Mouse (Mus musculus): ENCODE measurements at regions not wholly inside any gene's neighbourhood (a gene's known extent, or its start where the extent isn't known, plus 50 kb on each side); places are given as distances from the start of the nearest gene placed in this dataset.
A peak's percentile ranks its signal among the peaks of the same experiment; 100 is the strongest.

DNA sequence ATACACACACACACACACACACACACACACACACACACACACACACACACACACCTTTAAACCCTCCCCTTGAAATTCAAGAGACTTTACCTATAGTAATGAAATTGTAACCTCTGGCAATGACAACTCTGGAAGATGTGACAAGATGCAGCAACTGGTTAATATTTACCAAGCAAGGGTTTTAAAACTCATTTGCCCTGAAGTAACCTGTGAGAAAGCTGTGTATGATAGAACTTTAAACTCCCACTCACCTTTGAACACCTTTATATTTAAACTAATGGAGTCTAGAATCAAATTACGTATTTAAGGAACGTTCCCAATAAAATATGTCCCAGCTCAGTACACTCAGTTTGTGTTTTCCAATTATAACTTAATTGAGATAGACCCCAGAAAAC lies 364.6 kb downstream of the Cog6 start:
- Histone ChIP-seq H3K9me3 (0 out of 2 replicates have a peak, but pooled peaks cover 6% of the 10 kb centered on the region), H3K36me3 (replicated peaks) (no peaks in the 10 kb centered on the region), H3K4me1 (peaks cover 2% of the 10 kb centered on the region), H3K27ac (no peak overlapping the region), H3K27me3 (ENCODE audit: poor library complexity, severe bottlenecking) (no peaks in the 10 kb centered on the region), H3K4me3 (no peak overlapping the region)
- WGBS, result 94% methylated on average over 2 of the region's 2 CpGs
- DNase-seq (ENCODE audit: extremely low spot score, low spot score), result no peak

DNA sequence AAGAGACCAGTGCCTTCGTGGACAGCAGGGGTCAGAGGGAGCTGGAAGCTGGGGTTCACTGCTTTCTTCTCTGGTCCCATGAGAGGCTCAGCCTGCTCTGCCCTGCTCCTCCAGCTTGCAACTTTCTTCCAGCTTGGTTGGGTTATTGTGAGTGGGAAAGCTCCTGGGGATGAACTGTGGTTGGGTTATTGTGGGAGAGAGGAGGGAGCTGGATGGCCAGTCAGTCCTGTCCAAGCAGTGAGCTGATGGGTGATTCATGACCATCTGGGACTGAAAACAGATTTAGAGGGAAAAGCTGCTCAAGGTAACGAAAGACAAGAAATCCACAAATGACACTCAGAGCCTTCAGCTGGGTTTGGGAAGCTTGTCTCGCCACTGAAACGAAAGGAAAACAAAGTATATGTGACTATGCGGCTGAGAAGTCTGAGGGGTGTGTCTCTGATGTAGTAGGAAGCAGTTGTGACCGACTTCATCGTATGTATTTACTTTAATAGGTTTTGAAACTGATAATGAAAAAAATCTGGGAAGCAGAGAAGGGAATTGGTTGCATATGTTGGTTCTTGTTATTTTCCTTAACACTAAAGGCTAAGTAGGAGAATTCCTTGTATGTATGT lies 365.1 kb downstream of the Cog6 start:
- DNase-seq (ENCODE audit: extremely low spot score, low spot score), result no peak
- no peaks in the 10 kb centered on the region for H3K27me3 ChIP-seq (ENCODE audit: poor library complexity, severe bottlenecking)
- H3K4me3 ChIP-seq, result no peak overlapping the region
- H3K4me1 ChIP-seq, result peaks cover 7% of the 10 kb centered on the region
- WGBS, result 71% methylated on average over 7 of the region's 7 CpGs
- H3K9me3 ChIP-seq, result 0 out of 2 replicates have a peak, but pooled peaks cover 6% of the 10 kb centered on the region
- H3K36me3 ChIP-seq (replicated peaks), result no peaks in the 10 kb centered on the region
- no peak overlapping the region for H3K27ac ChIP-seq

DNA sequence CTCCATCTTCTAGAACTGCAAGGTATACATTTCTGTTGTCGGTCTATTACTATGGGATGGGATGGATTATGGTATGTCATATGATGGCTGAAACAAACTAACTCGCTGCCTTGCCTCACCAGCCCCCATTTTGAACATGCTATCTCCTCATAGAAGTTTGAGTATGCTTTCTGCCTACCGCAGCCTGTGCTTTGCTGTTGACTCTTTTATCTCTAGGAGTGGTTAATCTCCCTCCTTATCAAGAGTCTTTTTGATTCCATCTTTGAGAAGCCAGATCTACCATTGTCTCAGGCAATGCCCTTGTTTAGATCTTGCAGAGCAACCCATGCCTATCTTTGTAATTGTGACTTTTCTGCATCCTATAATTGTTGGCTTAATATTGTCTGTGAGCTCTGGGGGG lies 367.0 kb downstream of the Cog6 start:
- H3K36me3 ChIP-seq (replicated peaks), result no peaks in the 10 kb centered on the region
- H3K27me3 ChIP-seq (ENCODE audit: poor library complexity, severe bottlenecking), result no peaks in the 10 kb centered on the region
- H3K4me3 ChIP-seq, result no peak overlapping the region
- H3K27ac ChIP-seq, result no peak overlapping the region
- H3K4me1 ChIP-seq, result peaks cover 11% of the 10 kb centered on the region
- DNase-seq (ENCODE audit: extremely low spot score, low spot score), result no peak
- no peaks in the 10 kb centered on the region for H3K9me3 ChIP-seq
- WGBS, result 84% methylated on average over 3 of the region's 3 CpGs

DNA sequence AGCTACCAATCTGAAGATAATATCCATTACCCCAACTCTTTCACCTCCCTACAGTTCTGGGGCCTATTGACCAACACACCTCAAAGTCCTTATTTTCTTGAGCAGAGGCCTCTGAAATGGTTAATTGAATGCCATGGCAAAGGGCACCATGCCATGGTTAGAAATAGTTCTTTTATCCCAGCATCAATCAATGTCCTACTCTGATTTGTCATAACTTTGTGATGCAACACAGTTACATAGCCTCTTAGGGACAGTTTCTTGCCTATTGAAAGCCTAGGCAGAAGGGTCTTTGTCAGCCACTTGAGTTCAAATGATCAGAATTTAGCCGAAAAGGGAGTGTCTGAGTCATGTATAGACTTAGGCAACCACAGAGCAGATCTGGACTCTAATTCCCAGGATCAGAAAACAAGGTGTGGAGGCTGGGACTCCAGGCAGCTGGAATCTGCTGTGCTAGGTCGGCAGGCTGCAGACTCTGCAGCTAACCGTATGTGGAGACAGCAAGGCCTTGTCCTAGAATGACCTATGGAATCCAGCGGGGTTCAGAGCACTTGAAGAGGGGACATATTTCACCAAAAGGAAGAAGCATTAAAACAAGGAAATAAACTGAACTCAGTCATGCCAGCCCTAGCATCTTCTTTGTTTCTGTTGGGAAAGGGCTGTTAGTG lies 368.1 kb downstream of the Cog6 start:
- H3K4me3 ChIP-seq, result no peak overlapping the region
- H3K9me3 ChIP-seq, result no peaks in the 10 kb centered on the region
- H3K27me3 ChIP-seq (ENCODE audit: poor library complexity, severe bottlenecking), result no peaks in the 10 kb centered on the region
- H3K36me3 ChIP-seq (replicated peaks), result no peaks in the 10 kb centered on the region
- H3K4me1 ChIP-seq, result peaks cover 22% of the 10 kb centered on the region
- no peak overlapping the region for H3K27ac ChIP-seq
- WGBS, result 89% methylated on average over 4 of the region's 4 CpGs
- no peak for DNase-seq (ENCODE audit: extremely low spot score, low spot score)

DNA sequence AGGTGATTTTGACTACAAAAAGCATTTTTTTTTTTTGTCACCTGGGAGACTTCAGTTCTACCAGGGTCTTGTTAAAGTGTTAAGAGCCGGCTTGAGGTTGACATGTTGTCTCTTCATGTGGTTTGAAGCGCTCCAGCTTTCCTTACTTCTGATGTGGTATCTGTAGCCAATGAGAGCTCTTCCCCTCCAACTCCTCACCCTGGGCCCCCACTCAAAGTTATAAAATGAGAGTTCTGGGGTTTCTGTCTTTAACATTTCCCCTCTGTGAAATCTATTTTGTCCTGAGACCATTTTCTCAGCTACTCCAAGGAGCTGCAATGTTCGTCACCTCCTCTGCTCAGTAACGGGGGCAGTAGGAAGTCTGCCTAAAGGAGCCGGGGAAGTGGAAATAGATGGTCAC lies 369.1 kb downstream of the Cog6 start:
- Histone ChIP-seq H3K27ac (no peak overlapping the region), H3K36me3 (replicated peaks) (no peaks in the 10 kb centered on the region), H3K9me3 (no peaks in the 10 kb centered on the region), H3K27me3 (ENCODE audit: poor library complexity, severe bottlenecking) (no peaks in the 10 kb centered on the region), H3K4me3 (no peak overlapping the region), H3K4me1 (peaks cover 33% of the 10 kb centered on the region)
- no peak for DNase-seq (ENCODE audit: extremely low spot score, low spot score)
- 95% methylated on average over 5 of the region's 5 CpGs for WGBS

DNA sequence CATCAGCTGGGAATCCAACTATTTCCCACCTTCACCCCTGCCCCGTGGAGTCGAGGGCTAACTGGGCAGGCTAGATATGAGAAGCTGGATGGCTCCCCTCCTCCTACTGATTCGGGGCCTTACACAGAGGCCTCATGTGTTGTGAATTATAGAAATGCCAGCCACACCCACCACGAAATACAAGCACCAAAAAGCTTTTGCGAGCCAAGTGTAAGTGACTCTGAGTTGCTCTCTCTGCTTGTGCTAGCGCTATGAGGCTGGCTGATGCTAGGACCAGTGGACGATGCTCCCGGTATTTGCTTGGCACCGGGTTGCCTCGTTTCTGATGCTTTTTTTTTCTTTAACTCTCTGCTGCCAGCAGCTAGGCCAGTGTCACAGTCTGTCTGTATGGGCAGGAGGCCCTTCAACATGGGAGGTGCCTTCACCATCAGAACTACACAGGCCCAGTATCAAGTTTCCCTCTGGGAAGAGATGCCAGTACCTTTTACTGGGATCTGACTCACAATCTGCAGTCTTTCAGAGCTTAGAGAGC lies 369.8 kb downstream of the Cog6 start:
- no peak overlapping the region for H3K4me3 ChIP-seq
- no peak overlapping the region for H3K27ac ChIP-seq
- H3K36me3 ChIP-seq (replicated peaks), result no peaks in the 10 kb centered on the region
- H3K9me3 ChIP-seq, result no peaks in the 10 kb centered on the region
- WGBS, result 78% methylated on average over 10 of the region's 10 CpGs
- DNase-seq (ENCODE audit: extremely low spot score, low spot score), result no peak
- peaks cover 33% of the 10 kb centered on the region for H3K4me1 ChIP-seq
- peaks cover under 1% of the 10 kb centered on the region; the same call in 1 of the 2 replicates for H3K27me3 ChIP-seq (ENCODE audit: poor library complexity, severe bottlenecking)

DNA sequence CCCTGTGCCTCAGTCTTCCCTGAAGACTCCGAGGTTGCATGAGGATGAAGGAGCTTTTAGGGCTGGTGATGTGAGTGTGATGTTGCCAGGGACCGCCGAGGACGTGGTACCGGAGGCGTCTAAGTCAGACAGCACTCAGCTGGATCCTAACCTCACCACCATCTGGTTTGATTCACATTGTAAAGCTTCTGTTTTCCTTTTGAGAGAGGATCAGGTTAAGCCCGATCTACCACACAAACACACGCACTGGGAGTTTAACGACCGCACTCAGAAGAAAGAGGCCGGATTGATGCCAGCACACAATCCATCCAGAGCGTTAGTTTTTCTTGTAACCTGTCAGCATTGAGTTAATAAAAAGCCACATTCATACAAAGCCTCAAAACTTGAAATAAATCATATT lies 371.9 kb downstream of the Cog6 start:
- Histone ChIP-seq H3K4me1 (peaks cover 46% of the 10 kb centered on the region), H3K27ac (peak overlapping the region; percentile 72), H3K4me3 (no peak overlapping the region), H3K36me3 (replicated peaks) (no peaks in the 10 kb centered on the region), H3K9me3 (no peaks in the 10 kb centered on the region), H3K27me3 (ENCODE audit: poor library complexity, severe bottlenecking) (peaks cover 6% of the 10 kb centered on the region)
- peak; percentile 18 for DNase-seq (ENCODE audit: extremely low spot score, low spot score)
- 45% methylated on average over 12 of the region's 12 CpGs for WGBS

DNA sequence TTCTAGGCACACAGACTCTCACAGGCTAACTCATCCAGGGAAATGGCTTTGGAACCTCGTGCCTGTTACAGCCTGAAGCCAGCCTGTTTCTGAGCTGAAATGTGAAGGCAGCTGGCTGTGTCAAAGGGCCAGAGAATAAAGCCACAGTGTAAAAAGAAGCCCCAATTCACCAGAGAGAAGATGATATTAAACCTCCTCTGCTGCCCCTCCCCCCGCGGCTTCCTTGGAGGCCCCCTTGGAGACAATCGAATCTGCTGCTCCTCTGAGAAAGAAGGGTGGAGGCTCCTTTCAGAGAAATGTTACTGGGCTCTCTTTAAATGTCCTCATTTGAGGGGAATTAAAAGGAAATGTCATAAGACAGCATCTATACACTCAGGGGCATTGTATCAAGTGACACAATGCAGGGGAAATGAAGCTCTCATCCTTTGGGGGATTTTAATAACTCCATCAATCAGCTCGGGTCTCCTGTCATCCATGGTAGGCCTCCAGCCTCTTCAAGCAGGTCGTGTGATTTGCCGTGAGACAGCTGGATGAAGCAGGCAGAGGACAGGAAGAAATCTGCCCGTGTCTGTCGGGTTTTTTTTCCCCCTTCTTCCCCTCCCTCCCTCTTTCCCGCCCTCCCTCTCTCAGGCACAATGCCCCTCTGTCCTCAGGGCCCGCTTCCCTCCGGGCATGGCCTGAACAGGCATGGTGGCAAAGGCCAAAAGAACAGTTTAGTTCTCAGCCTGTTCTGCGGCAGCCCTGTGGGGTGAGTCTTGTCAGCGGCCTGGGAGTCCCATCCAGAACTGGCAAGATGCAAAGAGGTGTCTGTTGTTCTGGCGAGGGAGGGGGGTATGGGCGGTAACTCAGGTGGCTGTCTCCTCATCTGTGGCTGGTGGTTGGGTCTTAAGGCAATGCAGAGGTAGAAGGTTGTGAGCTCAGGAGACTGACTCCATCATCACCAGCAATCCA lies 372.6 kb downstream of the Cog6 start:
- peak; percentile 38 for DNase-seq (ENCODE audit: extremely low spot score, low spot score)
- no peak overlapping the region for H3K4me3 ChIP-seq
- peaks cover 6% of the 10 kb centered on the region for H3K27me3 ChIP-seq (ENCODE audit: poor library complexity, severe bottlenecking)
- no peaks in the 10 kb centered on the region for H3K36me3 ChIP-seq (replicated peaks)
- H3K9me3 ChIP-seq, result no peaks in the 10 kb centered on the region
- peak overlapping the region; percentile 72 for H3K27ac ChIP-seq
- 21% methylated on average over 16 of the region's 16 CpGs for WGBS
- peaks cover 47% of the 10 kb centered on the region for H3K4me1 ChIP-seq

DNA sequence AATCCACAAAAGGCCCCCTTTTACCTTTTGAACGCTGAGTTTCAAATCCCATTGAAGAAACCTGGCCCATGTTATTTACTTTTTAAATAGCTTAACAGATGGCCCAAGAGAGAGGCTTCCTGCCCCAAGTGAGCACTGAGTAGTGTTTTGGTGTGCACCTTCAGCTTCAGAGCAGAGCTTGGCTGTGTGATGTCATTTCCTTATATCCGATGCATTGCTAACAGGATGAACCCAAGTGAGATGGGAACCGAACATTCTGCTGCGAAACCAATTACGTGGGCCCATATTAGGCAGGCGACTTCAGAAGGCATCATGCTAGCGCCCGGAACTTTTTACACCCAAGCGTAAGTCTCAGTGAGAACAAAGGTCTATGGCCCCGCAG lies 373.2 kb downstream of the Cog6 start:
- DNase-seq (ENCODE audit: extremely low spot score, low spot score), result peak; percentile 24
- 81% methylated on average over 10 of the region's 10 CpGs for WGBS
- H3K4me1 ChIP-seq, result peaks cover 47% of the 10 kb centered on the region

DNA sequence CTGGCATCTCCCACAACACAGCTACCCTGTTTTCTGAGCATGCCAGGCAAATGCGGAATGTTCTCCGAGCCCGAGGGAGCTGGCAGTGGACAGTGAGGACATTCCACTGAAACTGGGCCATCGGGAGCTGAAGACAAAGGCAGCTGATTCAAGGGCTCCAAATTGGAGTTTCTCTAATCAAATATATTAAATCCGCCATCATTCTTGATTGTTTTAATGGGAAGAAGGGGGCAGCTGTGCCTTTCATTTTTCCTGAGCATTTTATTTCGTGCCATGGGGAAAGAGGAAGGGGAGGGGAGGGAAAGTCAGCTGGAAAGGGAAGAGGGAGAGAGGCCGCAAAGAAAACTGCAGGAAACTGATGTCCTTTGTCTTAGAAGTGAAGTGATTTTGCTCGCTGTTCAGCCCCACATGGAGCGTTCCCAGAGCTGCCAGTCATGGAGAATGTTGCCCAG lies 373.9 kb downstream of the Cog6 start:
- Histone ChIP-seq H3K4me1 (peaks cover 47% of the 10 kb centered on the region), H3K27me3 (ENCODE audit: poor library complexity, severe bottlenecking) (peaks cover 6% of the 10 kb centered on the region), H3K4me3 (no peak overlapping the region), H3K27ac (peak overlapping the region; percentile 72), H3K36me3 (replicated peaks) (no peaks in the 10 kb centered on the region), H3K9me3 (no peaks in the 10 kb centered on the region)
- 71% methylated on average over 9 of the region's 9 CpGs for WGBS
- DNase-seq (ENCODE audit: extremely low spot score, low spot score), result no peak

More for the DNA sequence above, 373.2 kb downstream of the Cog6 start:
- Histone ChIP-seq H3K27ac (peak overlapping the region; percentile 72), H3K4me3 (no peak overlapping the region), H3K9me3 (no peaks in the 10 kb centered on the region), H3K36me3 (replicated peaks) (no peaks in the 10 kb centered on the region), H3K27me3 (ENCODE audit: poor library complexity, severe bottlenecking) (peaks cover 6% of the 10 kb centered on the region)

DNA sequence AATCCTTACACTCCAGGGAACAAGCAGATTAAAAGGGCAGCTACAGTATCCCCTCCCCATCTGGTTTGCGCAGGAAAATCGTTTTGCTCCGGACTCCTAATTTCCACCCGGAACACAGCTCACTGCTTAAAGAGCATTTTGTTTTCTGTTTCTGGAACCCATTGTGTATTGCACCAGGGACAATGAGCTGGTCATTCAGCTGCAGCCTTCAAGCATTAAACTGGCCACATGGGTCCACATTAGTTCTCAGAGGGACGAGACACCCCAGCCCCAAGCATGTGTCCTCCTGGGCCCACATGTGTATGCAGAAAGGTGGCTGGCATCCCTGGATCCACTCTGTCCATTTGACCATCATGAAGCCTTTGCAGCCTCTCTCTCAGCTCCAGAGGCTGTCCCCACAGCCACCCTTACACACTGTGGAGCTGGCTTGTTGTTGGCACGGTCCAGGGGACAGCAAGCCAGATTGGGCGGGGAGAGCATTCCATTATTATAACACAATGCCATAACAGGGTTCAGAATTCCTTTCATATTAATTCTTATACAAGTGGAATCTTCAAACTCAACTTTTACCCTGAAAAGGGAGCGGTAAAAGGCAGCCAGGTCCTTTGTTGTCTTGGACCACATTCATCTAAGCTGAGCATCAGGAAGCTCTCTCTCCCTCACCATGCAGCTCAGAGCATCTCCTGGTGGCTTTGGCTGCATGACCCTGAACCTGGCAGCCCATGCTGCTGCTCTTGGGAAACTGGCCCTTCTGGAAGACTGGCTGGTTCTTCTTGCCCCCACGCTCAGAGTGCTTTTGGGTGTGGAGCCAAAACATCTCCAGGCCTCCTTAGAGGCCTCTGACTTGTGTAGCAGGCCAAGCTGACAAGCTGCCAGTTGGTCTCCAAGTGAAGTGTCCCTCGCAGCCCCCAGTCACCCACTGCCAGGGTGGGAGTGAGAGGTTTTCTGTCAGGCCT lies 373.4 kb downstream of the Foxo1 start:
- Histone ChIP-seq H3K27ac (peak overlapping the region; percentile 48), H3K27me3 (ENCODE audit: poor library complexity, severe bottlenecking) (peaks cover 6% of the 10 kb centered on the region), H3K4me1 (peaks cover 40% of the 10 kb centered on the region), H3K36me3 (replicated peaks) (no peaks in the 10 kb centered on the region), H3K4me3 (no peak overlapping the region), H3K9me3 (no peaks in the 10 kb centered on the region)
- WGBS, result 88% methylated on average over 10 of the region's 10 CpGs
- DNase-seq (ENCODE audit: extremely low spot score, low spot score), result no peak
